Mouse (Mus musculus) limb, embryonic 11.5 days (tissue): Measurements from ENCODE around the gene Thap12. TPM values are rescaled to one million over a fixed set of nuclear protein-coding genes. Genes with fewer than 3 reads are reported as not detected.

Source experiments
- ATAC-seq: fragments of 200-750 bp; cut with Nextera tagmentation; 2 replicates; pipeline ENCODE4 v1.8.0; 2017; ENCODE audit warnings: low read depth; ENCODE audit not compliant: insufficient number of reproducible peaks, low FRiP score, low TSS enrichment
- DNase-seq: peaks from one replicate; pipeline ENCODE4 v3.0.0-alpha.2; 2015; ENCODE audit warnings: low spot score
- H3K27ac ChIP-seq: fragments of 300-500 bp; sonication (generic); replicated peaks from 2 replicates; pipeline ENCODE4 v1.5.1; 2014; ENCODE audit warnings: low read depth, mild to moderate bottlenecking, low read length
- H3K27me3 ChIP-seq: fragments of 300-500 bp; sonication (generic); 2 replicates; pipeline ENCODE4 v1.6.1; 2014; ENCODE audit warnings: mild to moderate bottlenecking, low read length, mixed read lengths; ENCODE audit not compliant: control insufficient read depth, insufficient read depth
- H3K36me3 ChIP-seq: fragments of 300-500 bp; sonication (generic); 2 replicates; pipeline ENCODE4 v1.6.1; 2014; ENCODE audit warnings: mild to moderate bottlenecking, low read length, moderate library complexity, mixed read lengths; ENCODE audit not compliant: control insufficient read depth, insufficient read depth
- H3K4me1 ChIP-seq: fragments of 300-500 bp; sonication (generic); 2 replicates; pipeline ENCODE4 v1.6.1; 2014; ENCODE audit warnings: low read length, mixed read lengths; ENCODE audit not compliant: control insufficient read depth, insufficient read depth
- H3K4me2 ChIP-seq: fragments of 300-500 bp; sonication (generic); 2 replicates; pipeline ENCODE4 v1.6.1; 2014; ENCODE audit warnings: low read depth, mild to moderate bottlenecking, moderate library complexity; ENCODE audit not compliant: severe bottlenecking
- H3K4me3 ChIP-seq: fragments of 300-500 bp; sonication (generic); 2 replicates; pipeline ENCODE4 v1.5.1; 2014; ENCODE audit warnings: low read depth, low read length
- H3K9ac ChIP-seq: fragments of 300-500 bp; sonication (generic); 2 replicates; pipeline ENCODE4 v1.6.1; 2014; ENCODE audit warnings: mild to moderate bottlenecking, low read length
- H3K9me3 ChIP-seq: fragments of 300-500 bp; sonication (generic); 2 replicates; pipeline ENCODE4 v1.6.1; 2016; ENCODE audit warnings: low read length; ENCODE audit not compliant: control insufficient read depth
- WGBS: fragments of 180-500 bp; shearing (Covaris S2); extraction: QIAGEN DNeasy Blood & Tissue Kit; methylation state at CpG from one replicate; pipeline ENCODE4 v1.1.7; 2014; 5-methylcytosine and 5-hydroxymethylcytosine counted together
- polyA plus RNA-seq: library from polyadenylated mRNA; unstranded; fragments of >200 nt; fragmentation: Nextera tagmentation; extraction: Ambion mirVana; gene quantifications from 2 replicates; pipeline ENCODE4 v1.2.1, GENCODE M21; 2014

The Thap12 gene
- polyA plus RNA-seq, 1 experiment from 2014 or later: 78.3 TPM

DNA sequence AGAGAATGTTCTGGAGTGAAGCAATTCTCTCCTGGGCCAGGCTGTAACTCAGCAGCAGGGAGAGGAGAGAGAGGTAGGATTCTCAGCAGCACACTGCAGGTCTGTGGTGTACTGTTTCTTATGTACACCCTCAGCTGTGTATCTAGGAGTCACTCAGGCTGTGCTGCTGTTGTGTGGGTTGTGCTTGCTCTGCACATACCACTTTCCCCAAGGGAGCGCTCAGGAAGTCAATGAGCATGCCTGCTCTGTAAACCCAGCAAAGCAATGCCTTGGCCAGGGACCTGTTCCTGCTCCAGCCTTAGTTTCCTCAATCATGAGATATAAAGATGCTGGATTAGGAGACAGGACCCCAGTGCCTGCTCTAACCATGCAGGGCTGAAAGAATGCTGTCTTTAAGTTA lies 25.1 kb downstream of the Thap12 start:
- no peaks in the 10 kb centered on the region for H3K9me3 ChIP-seq
- H3K4me2 ChIP-seq: no peak overlapping the region
- peaks cover 18% of the 10 kb centered on the region for H3K4me1 ChIP-seq
- ATAC-seq (peak; percentile 72; the same call in 1 of the 2 replicates), DNase-seq (peak; percentile 41)
- H3K36me3 ChIP-seq: no peaks in the 10 kb centered on the region
- 85% methylated on average over 1 of the region's 1 CpGs for WGBS
- H3K4me3 ChIP-seq: no peak overlapping the region
- H3K27ac ChIP-seq: no peak overlapping the region
- H3K9ac ChIP-seq: no peak overlapping the region
- peaks cover 5% of the 10 kb centered on the region for H3K27me3 ChIP-seq

- H3K9me3 ChIP-seq: no peaks in the 10 kb centered on the region
- no peak overlapping the region for H3K4me2 ChIP-seq
- no peak overlapping the region for H3K9ac ChIP-seq
- no peak for DNase-seq
- H3K27ac ChIP-seq: no peak overlapping the region
- 83% methylated on average over 3 of the region's 3 CpGs for WGBS
- H3K4me1 ChIP-seq: peaks cover 15% of the 10 kb centered on the region
- no peak for ATAC-seq
- no peak overlapping the region for H3K4me3 ChIP-seq
- H3K27me3 ChIP-seq: peaks cover 5% of the 10 kb centered on the region
- no peaks in the 10 kb centered on the region for H3K36me3 ChIP-seq
These were observed 25.6 kb downstream of the Thap12 start for GRCm38 (mm10) chr7:98728499-98728898.

DNA sequence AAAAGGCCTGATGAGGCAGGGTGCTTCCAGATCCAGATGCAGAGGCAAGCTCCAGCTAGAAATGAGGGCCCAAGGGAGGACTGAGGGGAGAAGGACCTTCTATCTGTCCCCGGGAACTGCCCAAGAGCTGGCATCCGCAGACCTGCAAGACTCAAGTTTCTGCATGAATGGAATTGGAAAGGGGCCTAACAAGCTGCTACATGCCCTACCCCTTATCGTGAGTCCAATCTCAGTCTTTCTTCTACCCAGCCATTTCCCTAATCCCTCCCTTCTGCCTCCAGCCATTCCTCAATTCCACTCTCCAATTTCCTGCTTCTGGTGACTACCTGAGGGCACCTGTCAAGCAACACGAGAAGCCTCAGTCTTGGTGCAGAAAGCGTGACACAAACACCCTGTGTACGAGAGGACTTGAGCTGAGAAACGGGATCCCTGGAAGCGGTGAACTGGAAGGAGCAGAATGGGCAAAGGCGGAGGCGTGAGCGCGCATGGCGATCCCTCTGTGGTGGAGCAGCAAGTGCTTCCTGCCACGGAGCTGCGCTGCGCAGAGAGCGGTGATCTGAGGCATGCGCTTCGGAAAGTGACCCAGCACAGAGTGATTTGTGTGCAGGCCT lies 26.9 kb downstream of the Thap12 start:
- ATAC-seq (0 out of 2 replicates have a peak, but pooled peaks have one; percentile 40), DNase-seq (peak; percentile 60)
- H3K4me3 ChIP-seq: no peak overlapping the region
- peak overlapping the region; percentile 30; the same call in 1 of the 2 replicates for H3K4me2 ChIP-seq
- peak overlapping the region; percentile 14; the same call in 1 of the 2 replicates for H3K9ac ChIP-seq
- peaks cover 5% of the 10 kb centered on the region for H3K27me3 ChIP-seq
- peaks cover 18% of the 10 kb centered on the region for H3K4me1 ChIP-seq
- WGBS: 24% methylated on average over 19 of the region's 19 CpGs
- H3K27ac ChIP-seq: no peak overlapping the region
- no peaks in the 10 kb centered on the region for H3K36me3 ChIP-seq
- H3K9me3 ChIP-seq: no peaks in the 10 kb centered on the region

DNA sequence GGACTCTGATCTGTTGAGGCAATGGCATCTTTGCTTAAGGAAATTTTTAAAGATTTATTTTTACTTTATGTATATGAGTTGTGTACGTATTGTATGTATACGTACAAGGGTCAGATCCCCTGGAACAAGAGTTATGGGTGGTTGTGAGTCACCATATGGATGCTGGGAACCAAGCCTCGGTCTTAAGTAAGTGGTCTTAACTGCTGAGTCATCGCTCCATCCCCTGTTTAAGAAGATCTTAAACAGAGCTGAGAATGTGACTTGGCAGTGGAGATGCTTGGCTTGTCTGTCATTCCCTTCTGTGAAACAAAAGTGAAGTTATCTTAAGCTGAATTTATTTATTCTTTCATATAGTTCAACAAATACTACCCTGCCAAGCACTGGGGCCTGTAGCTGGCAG lies 31.1 kb downstream of the Thap12 start:
- DNase-seq (no peak), ATAC-seq (no peak)
- Histone ChIP-seq H3K4me1 (peaks cover 15% of the 10 kb centered on the region), H3K27me3 (no peaks in the 10 kb centered on the region), H3K27ac (no peak overlapping the region), H3K4me2 (no peak overlapping the region), H3K9me3 (no peaks in the 10 kb centered on the region), H3K36me3 (no peaks in the 10 kb centered on the region), H3K9ac (no peak overlapping the region), H3K4me3 (no peak overlapping the region)
- WGBS: 85% methylated on average over 4 of the region's 4 CpGs

- Histone ChIP-seq H3K27ac (no peak overlapping the region), H3K4me2 (no peak overlapping the region), H3K4me3 (no peak overlapping the region), H3K9me3 (no peaks in the 10 kb centered on the region), H3K27me3 (no peaks in the 10 kb centered on the region), H3K36me3 (no peaks in the 10 kb centered on the region), H3K9ac (no peak overlapping the region), H3K4me1 (peaks cover 11% of the 10 kb centered on the region)
- 10% methylated on average over 10 of the region's 10 CpGs for WGBS
- peak; percentile 69 for DNase-seq
- no peak for ATAC-seq
These were observed 32.0 kb downstream of the Thap12 start for GRCm38 (mm10) chr7:98734876-98735275.

- H3K27ac ChIP-seq: no peak overlapping the region
- ATAC-seq: no peak
- H3K36me3 ChIP-seq: no peaks in the 10 kb centered on the region
- WGBS: 82% methylated on average over 7 of the region's 7 CpGs
- no peaks in the 10 kb centered on the region for H3K9me3 ChIP-seq
- H3K4me3 ChIP-seq: no peak overlapping the region
- H3K27me3 ChIP-seq: no peaks in the 10 kb centered on the region
- DNase-seq: no peak
- peaks cover 21% of the 10 kb centered on the region for H3K4me1 ChIP-seq
- H3K4me2 ChIP-seq: no peak overlapping the region
- H3K9ac ChIP-seq: no peak overlapping the region
These were observed 34.1 kb downstream of the Thap12 start for GRCm38 (mm10) chr7:98736780-98737550.

- 3% methylated on average over 5 of the region's 5 CpGs for WGBS
These were observed 37.5 kb downstream of the Thap12 start for GRCm38 (mm10) chr7:98740363-98740762.

DNA sequence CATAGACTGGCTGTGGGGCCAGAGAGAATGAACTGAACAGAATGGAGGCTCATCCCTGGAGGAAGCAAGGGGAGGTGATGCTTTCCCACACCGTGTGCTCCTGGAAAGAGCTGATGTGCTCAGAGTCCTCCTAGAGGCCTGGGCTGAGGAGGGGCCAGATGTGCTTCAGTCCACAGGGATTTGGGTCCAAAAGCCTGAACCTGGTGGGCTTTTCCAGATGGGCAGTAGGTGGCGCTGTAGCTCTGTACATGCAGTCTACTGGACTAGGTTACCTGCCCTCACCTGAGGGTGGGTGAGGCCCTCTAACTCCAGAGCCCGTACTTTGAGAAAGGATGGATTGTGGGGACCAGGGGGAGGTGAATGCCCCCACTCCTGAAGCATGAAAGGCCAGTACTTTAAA lies 40.4 kb downstream of the Thap12 start:
- Histone ChIP-seq H3K27me3 (peaks cover 5% of the 10 kb centered on the region; the same call in 1 of the 2 replicates), H3K36me3 (no peaks in the 10 kb centered on the region), H3K4me2 (no peak overlapping the region), H3K9me3 (no peaks in the 10 kb centered on the region), H3K27ac (no peak overlapping the region), H3K4me3 (no peak overlapping the region), H3K4me1 (peaks cover 13% of the 10 kb centered on the region), H3K9ac (no peak overlapping the region)
- WGBS: 5% methylated on average over 3 of the region's 3 CpGs
- DNase-seq: peak; percentile 87
- ATAC-seq: 0 out of 2 replicates have a peak, but pooled peaks have one; percentile 40

More at GRCm38 (mm10) chr7:98740363-98740762, 37.5 kb downstream of the Thap12 start:
- H3K27me3 ChIP-seq: no peaks in the 10 kb centered on the region
- ATAC-seq (no peak), DNase-seq (peak; percentile 44)
- H3K36me3 ChIP-seq: no peaks in the 10 kb centered on the region
- no peaks in the 10 kb centered on the region for H3K9me3 ChIP-seq
- 0 out of 2 replicates have a peak overlapping the region, but pooled peaks have one; percentile 23 for H3K27ac ChIP-seq
- H3K4me1 ChIP-seq: peaks cover 13% of the 10 kb centered on the region
- H3K9ac ChIP-seq: no peak overlapping the region
- no peak overlapping the region for H3K4me2 ChIP-seq
- no peak overlapping the region for H3K4me3 ChIP-seq
